Mouse (Mus musculus): ENCODE results near the gene Psg21.

DNA sequence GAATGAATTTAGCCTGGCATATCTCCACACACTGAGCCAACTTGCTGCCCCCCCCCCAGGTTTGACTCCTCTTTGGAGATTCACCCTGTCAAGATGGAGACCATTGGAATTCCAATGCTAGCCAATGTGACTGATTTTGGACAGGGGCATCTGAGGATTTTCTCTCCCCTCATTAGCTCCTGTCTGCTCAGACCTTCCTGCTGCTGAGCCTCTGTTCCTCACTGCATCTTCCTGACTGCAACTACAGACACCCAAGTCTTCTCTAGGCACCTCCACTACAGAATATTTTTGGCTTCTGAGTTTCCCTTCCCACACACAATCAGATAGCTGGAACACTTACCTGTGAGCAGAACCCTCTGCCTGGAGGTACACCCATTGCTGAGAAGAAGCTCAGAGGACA lies 29.1 kb upstream of the Psg21 start:
- TF ChIP-seq POLR2A (IDR thresholded peaks at IDR 0.05; ENCODE audit: borderline replicate concordance, low read depth, low read length) (no peak), CTCF (IDR thresholded peaks at IDR 0.05; ENCODE audit: low read depth, low read length) (no peak)

Measured in bone marrow macrophage, adult 2 months (primary cell).